Mouse (Mus musculus) MEL (cell line): ENCODE data around the gene Deup1. TPM values are rescaled to one million over a fixed set of nuclear protein-coding genes. Genes with fewer than 3 reads are reported as not detected.

ENCODE experiments used
- DNase-seq: peaks from one replicate; pipeline ENCODE4 v3.0.0; 2011; ENCODE audit warnings: low read depth, low spot score
- H3K27ac ChIP-seq: 2 replicates; pipeline ENCODE4 v1.5.1; 2012; ENCODE audit warnings: low read depth, mild to moderate bottlenecking, control low read depth, low read length, moderate library complexity; ENCODE audit not compliant: control insufficient read depth
- H3K27me3 ChIP-seq, 2 experiments: fragments of 150-350 bp in 1 of 2; sonication (generic) in 1 of 2; 2 replicates each; pipeline ENCODE4 v1.6.1; 2012; ENCODE audit warnings: low read length in 2 of 2, mild to moderate bottlenecking in 2 of 2, improper control_type of control experiment in 1 of 2, moderate library complexity in 1 of 2; ENCODE audit not compliant: insufficient read depth in 2 of 2, control insufficient read depth in 1 of 2
- H3K36me3 ChIP-seq, 2 experiments: 2 replicates each; pipeline ENCODE4 v1.6.1; 2012 to 2014; ENCODE audit warnings: low read length in 2 of 2, improper control_type of control experiment in 1 of 2, inconsistent platforms in 1 of 2, mild to moderate bottlenecking in 1 of 2; ENCODE audit not compliant: insufficient read depth in 2 of 2, control insufficient read depth in 1 of 2
- H3K4me1 ChIP-seq, 2 experiments: fragments of 150-350 bp in 1 of 2; sonication (generic) in 1 of 2; 2 replicates each; pipeline ENCODE4 v1.6.1; 2012; ENCODE audit warnings: low read length in 2 of 2, improper control_type of control experiment in 1 of 2, mild to moderate bottlenecking in 1 of 2; ENCODE audit not compliant: insufficient read depth in 2 of 2, control insufficient read depth in 1 of 2
- H3K4me3 ChIP-seq, 2 experiments: fragments of 150-350 bp in 1 of 2; sonication (generic) in 1 of 2; 2 replicates each; pipeline ENCODE4 v1.5.1; 2012; ENCODE audit warnings: low read depth in 2 of 2, low read length in 2 of 2, mild to moderate bottlenecking in 2 of 2, moderate library complexity in 2 of 2, control low read depth in 1 of 2, improper control_type of control experiment in 1 of 2; ENCODE audit not compliant: control insufficient read depth in 1 of 2, insufficient read depth in 1 of 2
- H3K79me2 ChIP-seq: 2 replicates; pipeline ENCODE4 v1.6.1; 2012; ENCODE audit warnings: mild to moderate bottlenecking, low read length, moderate library complexity; ENCODE audit not compliant: control insufficient read depth, poor library complexity, insufficient read depth
- H3K9ac ChIP-seq: 2 replicates; pipeline ENCODE4 v1.6.1; 2012; ENCODE audit warnings: low read depth, mild to moderate bottlenecking, control low read depth, low read length, moderate library complexity; ENCODE audit not compliant: control insufficient read depth, poor library complexity, severe bottlenecking
- H3K9me3 ChIP-seq: fragments of 150-350 bp; sonication (generic); replicated peaks from 2 replicates; pipeline ENCODE4 v1.6.1; 2012; ENCODE audit warnings: mild to moderate bottlenecking, low read length, improper control_type of control experiment, moderate library complexity; ENCODE audit not compliant: insufficient read depth
- CTCF ChIP-seq, 3 experiments: IDR thresholded peaks in 2 of 3; conservative IDR thresholded peaks in 1 of 3; 2 replicates each; pipeline ENCODE4 v1.5.1; 2011 to 2012; ENCODE audit warnings: low read length in 3 of 3, low read depth in 2 of 3, mild to moderate bottlenecking in 2 of 3, improper control_type of control experiment in 1 of 3, inconsistent platforms in 1 of 3, mixed read lengths in 1 of 3, moderate library complexity in 1 of 3; ENCODE audit not compliant: control insufficient read depth in 1 of 3, insufficient read depth in 1 of 3, poor library complexity in 1 of 3, severe bottlenecking in 1 of 3
- ELF1 ChIP-seq: IDR thresholded peaks from 2 replicates; pipeline ENCODE4 v1.6.1; 2014; ENCODE audit warnings: low read depth, mild to moderate bottlenecking, inconsistent platforms, low read length, improper control_type of control experiment, moderate library complexity
- EP300 ChIP-seq, 2 experiments: IDR thresholded peaks; 2 replicates each; pipeline ENCODE4 v1.6.1; 2011; ENCODE audit warnings: improper control_type of control experiment in 2 of 2, low read length in 2 of 2, low read depth in 1 of 2, mild to moderate bottlenecking in 1 of 2
- GABPA ChIP-seq: IDR thresholded peaks from 2 replicates; pipeline ENCODE4 v1.6.1; 2012; ENCODE audit warnings: low read depth, mild to moderate bottlenecking, inconsistent platforms, low read length, improper control_type of control experiment, moderate library complexity
- GATA1 ChIP-seq: IDR thresholded peaks from 2 replicates; pipeline ENCODE4 v1.6.1; 2011; ENCODE audit warnings: low read depth, low read length, improper control_type of control experiment
- HCFC1 ChIP-seq: IDR thresholded peaks from 2 replicates; pipeline ENCODE4 v1.6.1; 2012; ENCODE audit warnings: low read depth, mild to moderate bottlenecking, inconsistent platforms, low read length, improper control_type of control experiment, moderate library complexity
- JUND ChIP-seq: IDR thresholded peaks from 2 replicates; pipeline ENCODE4 v1.6.1; 2011; ENCODE audit warnings: low read depth, mild to moderate bottlenecking, improper control_type of control experiment, low read length
- MAFK ChIP-seq: IDR thresholded peaks from 2 replicates; pipeline ENCODE4 v1.6.1; 2011; ENCODE audit warnings: low read depth, mild to moderate bottlenecking, low read length, improper control_type of control experiment, borderline replicate concordance
- MAZ ChIP-seq: IDR thresholded peaks from 2 replicates; pipeline ENCODE4 v1.6.1; 2012; ENCODE audit warnings: low read depth, mild to moderate bottlenecking, inconsistent platforms, low read length, improper control_type of control experiment
- MEF2A ChIP-seq: IDR thresholded peaks from 2 replicates; pipeline ENCODE4 v1.6.1; 2014; ENCODE audit warnings: low read depth, mild to moderate bottlenecking, inconsistent platforms, low read length, improper control_type of control experiment; ENCODE audit not compliant: poor library complexity, insufficient replicate concordance, severe bottlenecking; ENCODE audit errors: extremely low read depth
- MYB ChIP-seq: IDR thresholded peaks from 2 replicates; pipeline ENCODE4 v1.6.1; 2011; ENCODE audit warnings: mild to moderate bottlenecking, low read depth, low read length, improper control_type of control experiment
- NELFE ChIP-seq: IDR thresholded peaks from 2 replicates; pipeline ENCODE4 v1.6.1; 2011; ENCODE audit warnings: low read depth, low read length, improper control_type of control experiment
- POLR2A ChIP-seq, 2 experiments: IDR thresholded peaks; 2 replicates each; pipeline ENCODE4 v1.6.1; 2011 to 2012; ENCODE audit warnings: low read length in 2 of 2, mild to moderate bottlenecking in 2 of 2, control low read depth in 1 of 2, improper control_type of control experiment in 1 of 2, low read depth in 1 of 2, moderate library complexity in 1 of 2; ENCODE audit not compliant: control insufficient read depth in 1 of 2, insufficient read depth in 1 of 2, poor library complexity in 1 of 2
- RAD21 ChIP-seq: IDR thresholded peaks from 2 replicates; pipeline ENCODE4 v1.6.1; 2011; ENCODE audit warnings: mild to moderate bottlenecking, low read depth, low read length, improper control_type of control experiment
- SMC3 ChIP-seq: IDR thresholded peaks from 2 replicates; pipeline ENCODE4 v1.6.1; 2011; ENCODE audit warnings: low read depth, low read length, improper control_type of control experiment
- UBTF ChIP-seq: IDR thresholded peaks from 2 replicates; pipeline ENCODE4 v1.6.1; 2012; ENCODE audit warnings: low read depth, mild to moderate bottlenecking, inconsistent platforms, low read length, improper control_type of control experiment, moderate library complexity, borderline replicate concordance; ENCODE audit not compliant: insufficient read depth
- USF1 ChIP-seq: IDR thresholded peaks from 2 replicates; pipeline ENCODE4 v1.6.1; 2014; ENCODE audit warnings: low read depth, mild to moderate bottlenecking, inconsistent platforms, low read length, improper control_type of control experiment, moderate library complexity
- USF2 ChIP-seq, 2 experiments: IDR thresholded peaks; 2 replicates each; pipeline ENCODE4 v1.6.1; 2011 to 2012; ENCODE audit warnings: improper control_type of control experiment in 2 of 2, low read length in 2 of 2, borderline replicate concordance in 1 of 2, inconsistent platforms in 1 of 2, low read depth in 1 of 2, mild to moderate bottlenecking in 1 of 2; ENCODE audit not compliant: insufficient read depth in 1 of 2
- ZMIZ1 ChIP-seq: IDR thresholded peaks from 2 replicates; pipeline ENCODE4 v1.6.1; 2012; ENCODE audit warnings: low read depth, mild to moderate bottlenecking, inconsistent platforms, low read length, improper control_type of control experiment, moderate library complexity
- polyA plus RNA-seq, 2 experiments: library from polyadenylated mRNA; stranded (reverse) in 1 of 2; unstranded in 1 of 2; fragments of >175 nt in 1 of 2; fragments of >200 nt in 1 of 2; gene quantifications; 2 replicates each; pipeline versions ENCODE4 v1.2.1 to v1.2.4; 2012; ENCODE audit warnings: low replicate concordance in 2 of 2, low read depth in 1 of 2; ENCODE audit not compliant: insufficient read length in 2 of 2, insufficient read depth in 1 of 2, missing spikeins in 1 of 2
- total RNA-seq: library from RNA; depleted of rRNA; stranded (reverse); fragments of 300-350 nt; gene quantifications from 2 replicates; pipeline ENCODE4 v1.2.3, GENCODE M21; 2012; rRNA removed

Gene Deup1
- total RNA-seq (not detected in 2 replicates), polyA plus RNA-seq (not detected)

GRCm38 (mm10) chr9:15627785-15628287 is at the start of gene Deup1:
Deup1 (minus strand) TSS chr9:15627933.
- no peaks in the 10 kb centered on the region for H3K4me1 ChIP-seq
- H3K27ac ChIP-seq: no peak within 1 kb of the TSS
- TF ChIP-seq USF2 (IDR thresholded peaks at IDR 0.05; ENCODE audit: borderline replicate concordance in 1 of 2, insufficient read depth in 1 of 2, low read depth in 1 of 2, low read length in 2 of 2) (no peak), USF1 (no peak), NELFE (no peak), JUND (no peak), MEF2A (no peak), ZMIZ1 (no peak), MYB (no peak), RAD21 (no peak), MAZ (no peak), GATA1 (no peak)
- TF ChIP-seq, all 39 proteins: peak for 0
- Histone ChIP-seq H3K79me2 (no peaks in the 10 kb centered on the region), H3K9me3 (no peaks in the 10 kb centered on the region; the same call in 1 of the 2 replicates), H3K27me3 (no peaks in the 10 kb centered on the region), H3K4me3 (no peak within 1 kb of the TSS), H3K9ac (no peak within 1 kb of the TSS), H3K36me3 (no peaks in the 10 kb centered on the region)
- no peak for DNase-seq

- H3K9me3 ChIP-seq: no peaks in the 10 kb centered on the region
- no peak overlapping the region for H3K9ac ChIP-seq
- H3K27ac ChIP-seq: no peak overlapping the region
- H3K79me2 ChIP-seq: no peaks in the 10 kb centered on the region
- no peak for TF ChIP-seq CTCF (IDR thresholded peaks at IDR 0.05 in 2 of 3, conservative IDR thresholded peaks at IDR 0.05 in 1 of 3; ENCODE audit: control insufficient read depth in 1 of 3, insufficient read depth in 1 of 3, low read depth in 2 of 3, low read length in 3 of 3, poor library complexity in 1 of 3, severe bottlenecking in 1 of 3)
- H3K27me3 ChIP-seq: no peaks in the 10 kb centered on the region
- H3K36me3 ChIP-seq: no peaks in the 10 kb centered on the region
- DNase-seq: no peak
- H3K4me1 ChIP-seq: no peaks in the 10 kb centered on the region
- no peak overlapping the region for H3K4me3 ChIP-seq
Measured at GRCm38 (mm10) chr9:15672251-15672650, 44.5 kb upstream of the Deup1 start.

- no peak overlapping the region for H3K9ac ChIP-seq
- H3K79me2 ChIP-seq: no peaks in the 10 kb centered on the region
- H3K4me1 ChIP-seq: no peaks in the 10 kb centered on the region
- no peaks in the 10 kb centered on the region for H3K27me3 ChIP-seq
- H3K9me3 ChIP-seq: no peaks in the 10 kb centered on the region
- H3K27ac ChIP-seq: no peak overlapping the region
- no peak overlapping the region for H3K4me3 ChIP-seq
- no peaks in the 10 kb centered on the region for H3K36me3 ChIP-seq
- TF ChIP-seq UBTF (no peak), EP300 (IDR thresholded peaks at IDR 0.05; ENCODE audit: low read depth in 1 of 2, low read length in 2 of 2) (no peak), MEF2A (no peak), POLR2A (IDR thresholded peaks at IDR 0.05; ENCODE audit: control insufficient read depth in 1 of 2, insufficient read depth in 1 of 2, low read depth in 1 of 2, low read length in 2 of 2, poor library complexity in 1 of 2) (no peak), MAFK (no peak), GABPA (no peak), RAD21 (no peak), SMC3 (no peak), ZMIZ1 (no peak), ELF1 (no peak), HCFC1 (no peak)
- TF ChIP-seq, all 39 proteins: peak for 0
- no peak for DNase-seq
Measured at GRCm38 (mm10) chr9:15670002-15670527, 42.3 kb upstream of the Deup1 start.
